Mouse (Mus musculus): Measurements from ENCODE around the gene Gm21746. TPM values are rescaled to one million over a fixed set of nuclear protein-coding genes. Genes with fewer than 3 reads are reported as not detected.
"Not testable (repeated sequence)": the region's sequence is repeated elsewhere in the genome, so short reads cannot be mapped to it uniquely, and the experiment has no call there.

Gene Gm21746
- not detected for total RNA-seq (2021)

DNA sequence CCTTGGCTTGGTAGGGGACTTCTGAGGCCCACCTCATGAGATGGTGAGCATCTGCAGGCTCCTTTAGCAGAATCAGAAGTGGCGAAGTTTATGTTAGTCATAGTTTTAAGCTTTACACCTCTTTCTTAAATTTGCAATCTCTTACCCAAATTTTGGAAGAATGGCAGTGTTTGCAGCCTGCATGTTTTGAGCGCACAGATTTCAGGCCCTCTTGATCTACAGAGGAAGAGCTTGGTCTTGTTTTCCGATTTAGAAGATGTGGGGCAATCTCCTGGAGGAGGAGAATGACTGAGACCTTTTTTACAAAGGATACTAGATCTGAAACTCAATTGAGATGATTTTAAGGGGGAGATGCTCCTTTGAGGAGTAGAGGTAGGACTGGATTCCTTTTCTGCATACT is at the start of gene Gm21746:
Gm21746 (minus strand) TSS at position 101 of the 400 bp plus-strand sequence.
- not testable (repeated sequence) for DNase-seq (ENCODE audit: extremely low spot score in 1 of 2, low spot score in 1 of 2)

- not testable (repeated sequence) for DNase-seq (ENCODE audit: extremely low spot score in 1 of 2, low spot score in 1 of 2)
Measured at GRCm38 (mm10) chrY:6266798-6267197, 29.0 kb upstream of the Gm21746 start, which contains the start of gene Gm20873. Gm20873 (plus strand) TSS chrY:6267098.

Other genes starting within 250 kb of the Gm21746 start
- gene Gm20873, start 29.1 kb upstream of the Gm21746 start, total RNA-seq (2021), result not detected

Measured in layer of hippocampus, postnatal 25 days (tissue).